Mouse (Mus musculus) embryo, embryonic 11.5 days (tissue): ENCODE data around the gene Icam5.
A peak's percentile ranks its signal among the peaks of the same experiment; 100 is the strongest.
"Not testable (repeated sequence)": the region's sequence is repeated elsewhere in the genome, so short reads cannot be mapped to it uniquely, and the experiment has no call there.

ENCODE experiments used
- DNase-seq: peaks from one replicate; pipeline ENCODE4 v3.0.0-alpha.2; 2012; ENCODE audit warnings: low read depth, low spot score

Gene Icam5

GRCm38 (mm10) chr9:21031896-21032351 is at the start of gene Icam5:
Gene Icam5, plus strand, starts transcription at chr9:21032073.
- no peak for DNase-seq

- no peak for DNase-seq
Observed at GRCm38 (mm10) chr9:20982171-20982570, 49.7 kb upstream of the Icam5 start.

GRCm38 (mm10) chr9:20983169-20983568 is 48.7 kb upstream of the Icam5 start:
- no peak for DNase-seq

- DNase-seq = no peak
Observed at GRCm38 (mm10) chr9:20986952-20987686, 44.8 kb upstream of the Icam5 start.

GRCm38 (mm10) chr9:20987953-20988352 is 43.9 kb upstream of the Icam5 start:
- DNase-seq = no peak

- DNase-seq = no peak
Observed at GRCm38 (mm10) chr9:20990861-20991260, 41.0 kb upstream of the Icam5 start.

GRCm38 (mm10) chr9:20991587-20991986 is 40.3 kb upstream of the Icam5 start:
- no peak for DNase-seq

- DNase-seq = no peak
Observed at GRCm38 (mm10) chr9:20993165-20993898, 38.5 kb upstream of the Icam5 start.

GRCm38 (mm10) chr9:20995069-20995468 is 36.8 kb upstream of the Icam5 start:
- no peak for DNase-seq

GRCm38 (mm10) chr9:20997065-20997464 is 34.8 kb upstream of the Icam5 start:
- no peak for DNase-seq

GRCm38 (mm10) chr9:20998337-20998736 is 33.5 kb upstream of the Icam5 start:
- not testable (repeated sequence) for DNase-seq

- no peak for DNase-seq
Observed at GRCm38 (mm10) chr9:21000811-21001210, 31.1 kb upstream of the Icam5 start.

GRCm38 (mm10) chr9:21001651-21002200 is 30.1 kb upstream of the Icam5 start:
- DNase-seq = no peak

- no peak for DNase-seq
Observed at GRCm38 (mm10) chr9:21002270-21002626, 29.6 kb upstream of the Icam5 start.

GRCm38 (mm10) chr9:21002627-21003551 is 29.0 kb upstream of the Icam5 start, which contains the start of gene Mrpl4:
Gene Mrpl4, plus strand, starts transcription at chr9:21002738.
- peak; percentile 83 for DNase-seq

GRCm38 (mm10) chr9:21007313-21007952 is 24.4 kb upstream of the Icam5 start:
- no peak for DNase-seq

- no peak for DNase-seq
Observed at GRCm38 (mm10) chr9:21008007-21008406, 23.9 kb upstream of the Icam5 start.

GRCm38 (mm10) chr9:21010362-21010761 is 21.5 kb upstream of the Icam5 start:
- no peak for DNase-seq

- DNase-seq = not testable (repeated sequence)
Observed at GRCm38 (mm10) chr9:21010939-21011541, 20.8 kb upstream of the Icam5 start.

- no peak for DNase-seq
Observed at GRCm38 (mm10) chr9:21011846-21012312, 20.0 kb upstream of the Icam5 start.
